Comparison of ENCODE assay signal across 20 mouse cellular contexts in genomic region chr10:119128035-119128434, GRCm38 (mm10).
A peak's percentile ranks its signal among the peaks of the same experiment; 100 is the strongest.
DNase-seq lines count a peak whose midpoint lies in the region; ATAC-seq and TF ChIP-seq lines count a peak whose summit lies in the region.
"Had no signal": no experiment of that assay in that cellular context is flagged by ENCODE, and none has a peak within 500 bp of the region (broad histone marks: within the 10 kb centered on the region; RNA-seq: fewer than 3 reads in every experiment).

No protein-coding gene starts in this region.

- no peak for TF ChIP-seq CTCF in lung, postnatal 0 days (IDR thresholded peaks at IDR 0.05)

- no peak overlapping the region for H3K27ac ChIP-seq in lung, postnatal 0 days (ENCODE audit: low read length)
- H3K27ac ChIP-seq: embryonic facial prominence, embryonic 10.5 days; embryonic facial prominence, embryonic 12.5 days; forebrain, embryonic 13.5 days; forebrain, embryonic 15.5 days had no signal

- H3K36me3 ChIP-seq in lung, postnatal 0 days (ENCODE audit: insufficient read depth, low read length), result no peaks in the 10 kb centered on the region
- H3K36me3 ChIP-seq: embryonic facial prominence, embryonic 10.5 days; embryonic facial prominence, embryonic 12.5 days; forebrain, embryonic 15.5 days had no signal

- no peak for TF ChIP-seq EP300 in lung, postnatal 0 days (IDR thresholded peaks at IDR 0.05)

- no peak overlapping the region for H3K4me2 ChIP-seq in lung, postnatal 0 days (replicated peaks; ENCODE audit: low read depth, low read length)
- H3K4me2 ChIP-seq: embryonic facial prominence, embryonic 12.5 days; forebrain, embryonic 13.5 days; forebrain, embryonic 15.5 days had no signal

- no peaks in the 10 kb centered on the region for H3K9me3 ChIP-seq in lung, postnatal 0 days (ENCODE audit: low read length)
- H3K9me3 ChIP-seq: embryonic facial prominence, embryonic 10.5 days; embryonic facial prominence, embryonic 12.5 days; forebrain, embryonic 13.5 days; forebrain, embryonic 15.5 days had no signal

- no peaks in the 10 kb centered on the region for H3K4me1 ChIP-seq in lung, postnatal 0 days (ENCODE audit: insufficient read depth, low read depth, low read length)
- H3K4me1 ChIP-seq: forebrain, embryonic 13.5 days; forebrain, embryonic 15.5 days had no signal

- H3K27me3 ChIP-seq in lung, postnatal 0 days (replicated peaks; ENCODE audit: insufficient read depth, low read length), result no peaks in the 10 kb centered on the region
- H3K27me3 ChIP-seq: embryonic facial prominence, embryonic 12.5 days; forebrain, embryonic 13.5 days; forebrain, embryonic 15.5 days; Patski had no signal

- no peak for DNase-seq in lung, postnatal 0 days (ENCODE audit: low spot score)
- DNase-seq in layer of hippocampus, adult 9-11 months, result no peak
- DNase-seq in kidney, postnatal 14 days, result no peak
- DNase-seq: adrenal gland, adult 8-10 months; adrenal gland, postnatal 14 days; adrenal gland, postnatal 36 days; cerebellum, adult 11-12 months; cerebellum, adult 2 months; cerebellum, adult 9-10 months; cerebellum, postnatal 10 days; cerebellum, postnatal 25 days; forebrain, postnatal 0 days had no signal

- 95% methylated on average over 3 of the region's 3 CpGs for WGBS in lung, postnatal 0 days

- H3K4me3 ChIP-seq in lung, postnatal 0 days (ENCODE audit: low read depth, low read length), result no peak overlapping the region
- H3K4me3 ChIP-seq: embryonic facial prominence, embryonic 10.5 days; embryonic facial prominence, embryonic 12.5 days; forebrain, embryonic 13.5 days; forebrain, embryonic 15.5 days had no signal

- ATAC-seq in common myeloid progenitor, adult 5-6 weeks (replicated peaks; ENCODE audit: low read depth, poor library complexity, severe bottlenecking), result peak; percentile 47; the same call in 1 of the 2 replicates
- peak; percentile 56 for ATAC-seq in megakaryocyte, adult 5-6 weeks (ENCODE audit: poor library complexity, severe bottlenecking)
- ATAC-seq in lung, postnatal 0 days, result no peak
- ATAC-seq: activated CD4-positive, CD25-positive, alpha-beta regulatory T cell, adult 4 months; forebrain, embryonic 13.5 days; forebrain, embryonic 15.5 days; forebrain, postnatal 0 days; Patski had no signal

- no peak overlapping the region for H3K9ac ChIP-seq in lung, postnatal 0 days (replicated peaks; ENCODE audit: low read depth)
- H3K9ac ChIP-seq: embryonic facial prominence, embryonic 12.5 days; forebrain, embryonic 13.5 days; forebrain, embryonic 15.5 days; forebrain, postnatal 0 days had no signal
